Mouse (Mus musculus) layer of hippocampus, postnatal 10 days (tissue): ENCODE data around the gene Ifitm5. TPM values are rescaled to one million over a fixed set of nuclear protein-coding genes. Genes with fewer than 3 reads are reported as not detected.

Source experiments
- DNase-seq, 2 experiments: peaks; one replicate each; pipeline ENCODE4 v3.0.0; 2021; ENCODE audit warnings: low spot score in 2 of 2
- total RNA-seq, 2 experiments: library from RNA; stranded (reverse); gene quantifications; 2 replicates each; pipeline ENCODE4 v1.2.3; 2021

Gene Ifitm5
- total RNA-seq, 2 experiments from 2014 or later, result not detected

- DNase-seq, result peak; percentile 57 to 70
Measured at GRCm38 (mm10) chr7:140941222-140942051, 8.7 kb downstream of the Ifitm5 start, which contains the start of gene Pgghg. Pgghg (plus strand) TSS chr7:140941391.

- no peak for DNase-seq
Measured at GRCm38 (mm10) chr7:140939669-140940171, 10.4 kb downstream of the Ifitm5 start.

- no peak for DNase-seq
Measured at GRCm38 (mm10) chr7:140938896-140939295, 11.2 kb downstream of the Ifitm5 start.

DNA sequence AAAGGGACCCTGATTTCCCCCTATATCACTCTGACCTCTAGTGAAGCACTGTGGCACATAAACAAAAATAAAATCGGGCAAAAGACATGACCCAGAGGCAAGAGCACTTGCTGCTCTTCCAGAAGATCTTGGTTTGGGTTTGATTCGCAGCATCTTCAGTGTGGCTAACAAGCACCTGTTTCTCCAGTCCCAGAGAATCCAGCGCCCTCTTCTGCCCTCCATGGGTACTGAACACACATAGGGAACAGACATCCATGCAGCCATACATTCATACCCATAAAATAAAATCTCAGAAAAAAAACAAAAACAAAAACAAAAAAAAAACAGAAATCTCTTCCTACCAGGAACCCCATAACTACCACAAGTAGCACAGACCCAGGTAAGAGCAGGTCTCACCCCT lies 11.7 kb downstream of the Ifitm5 start:
- no peak for DNase-seq

- no peak for DNase-seq
Measured at GRCm38 (mm10) chr7:140927181-140927580, 22.9 kb downstream of the Ifitm5 start.

- DNase-seq, result no peak
Measured at GRCm38 (mm10) chr7:140923070-140923775, 26.9 kb downstream of the Ifitm5 start.

DNA sequence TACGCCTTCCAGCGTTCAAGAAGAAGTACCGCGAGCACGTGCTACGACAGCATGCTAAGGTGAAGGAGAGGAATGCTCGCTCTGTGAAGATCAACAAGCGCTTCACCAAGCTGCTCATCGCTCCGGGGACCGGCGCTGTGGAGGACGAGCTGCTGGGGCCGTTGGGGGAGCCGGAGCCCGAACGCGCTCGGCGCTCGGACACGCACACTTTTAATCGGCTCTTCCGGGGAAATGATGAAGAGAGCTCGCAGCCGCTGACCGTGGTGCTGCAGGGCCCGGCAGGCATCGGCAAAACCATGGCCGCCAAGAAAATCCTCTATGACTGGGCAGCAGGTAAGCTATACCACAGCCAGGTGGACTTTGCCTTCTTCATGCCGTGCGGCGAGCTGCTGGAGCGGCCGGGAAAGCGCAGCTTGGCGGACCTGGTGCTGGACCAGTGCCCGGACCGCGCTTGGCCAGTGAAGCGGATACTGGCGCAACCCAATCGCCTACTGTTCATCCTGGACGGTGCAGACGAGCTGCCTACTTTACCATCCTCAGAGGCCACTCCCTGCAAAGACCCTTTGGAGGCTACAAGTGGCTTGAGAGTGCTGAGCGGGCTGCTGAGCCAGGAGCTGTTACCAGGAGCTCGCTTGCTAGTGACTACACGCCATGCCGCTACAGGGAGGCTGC lies 27.6 kb downstream of the Ifitm5 start:
- peak; percentile 52 to 58 for DNase-seq

- DNase-seq, result no peak
Measured at GRCm38 (mm10) chr7:140921225-140921975, 28.7 kb downstream of the Ifitm5 start.

DNA sequence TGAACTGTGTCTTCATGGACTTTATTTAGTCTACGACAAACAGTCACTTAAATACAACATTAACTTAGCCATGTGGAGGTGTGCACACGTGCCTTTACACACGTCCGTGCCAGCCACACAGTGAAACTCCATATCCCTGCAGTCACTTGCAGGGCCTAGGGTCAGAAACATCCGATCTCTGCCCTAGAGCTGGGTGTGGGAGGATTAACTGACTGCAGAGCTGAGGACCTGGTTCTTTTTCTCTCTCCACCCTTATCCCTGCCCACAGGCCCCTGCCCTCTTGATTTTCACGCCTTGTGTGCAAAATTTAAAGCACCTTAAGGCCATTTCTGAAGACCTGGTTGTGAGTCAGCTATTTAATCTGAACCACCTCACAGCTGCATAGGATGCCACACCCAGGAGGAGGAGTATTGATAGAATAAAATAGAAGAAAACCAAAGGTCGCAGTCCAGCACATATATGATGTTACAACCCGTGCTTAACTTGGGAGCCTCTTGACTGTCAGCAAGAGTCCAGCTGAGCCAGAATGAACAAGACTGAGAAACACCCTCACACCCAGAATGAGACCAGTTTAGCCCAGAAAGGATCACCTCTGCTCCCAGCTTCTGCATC lies 29.6 kb downstream of the Ifitm5 start, which contains the start of gene Nlrp6:
Gene Nlrp6 (plus strand): TSS at position 485 of the 612 bp plus-strand sequence.
- DNase-seq, result no peak

DNA sequence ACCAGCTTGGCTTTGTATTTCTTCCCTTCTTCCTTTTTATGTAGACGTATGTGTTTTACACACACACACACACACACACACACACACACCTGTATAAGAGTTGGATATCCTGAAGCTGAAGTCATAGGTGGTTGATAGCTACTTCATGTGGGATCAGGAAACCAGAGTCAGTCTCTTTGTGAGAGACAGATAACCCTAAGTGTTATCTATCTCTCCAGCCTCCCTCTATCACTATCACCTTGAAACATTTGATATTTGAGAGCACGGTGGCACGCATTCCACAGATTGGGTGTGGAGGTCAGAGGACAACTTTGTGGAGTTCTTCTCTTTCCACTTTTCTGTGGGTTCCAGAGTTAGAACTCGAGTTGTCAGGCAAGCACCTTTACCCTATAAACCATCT lies 30.2 kb downstream of the Ifitm5 start:
- no peak for DNase-seq

DNA sequence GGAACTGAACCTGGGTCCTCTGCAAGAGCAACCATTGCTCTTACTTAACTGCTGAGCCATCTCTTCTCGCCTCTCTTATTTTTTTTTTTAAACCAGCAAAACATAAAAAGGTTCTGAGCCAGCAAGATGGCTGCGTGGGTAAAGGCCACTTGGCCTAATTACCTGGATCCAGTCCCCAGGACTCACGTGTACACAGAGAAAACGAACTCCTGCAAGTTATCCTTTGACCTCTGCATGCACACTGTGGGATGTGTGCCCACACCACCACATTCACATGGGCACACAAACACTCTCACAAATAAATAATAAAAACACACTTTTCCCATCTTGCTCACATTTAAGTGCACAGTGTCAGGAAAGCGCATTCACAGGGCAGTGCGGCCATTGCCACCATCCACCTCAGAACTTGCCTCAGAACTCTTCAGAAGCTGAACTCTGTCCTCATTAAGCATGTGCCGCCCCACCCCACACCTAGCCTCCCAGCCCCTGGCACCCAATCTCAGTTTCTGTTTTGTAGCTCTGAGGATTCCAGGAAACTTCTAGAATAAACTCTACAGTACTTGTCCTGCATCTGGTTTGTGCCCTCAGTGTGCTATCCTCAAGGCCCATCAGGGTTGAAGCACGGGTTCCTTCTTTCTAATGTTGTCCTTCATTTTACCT lies 35.9 kb downstream of the Ifitm5 start:
- DNase-seq, result no peak

GRCm38 (mm10) chr7:140912846-140913482 lies 37.1 kb downstream of the Ifitm5 start:
- DNase-seq, result no peak

DNA sequence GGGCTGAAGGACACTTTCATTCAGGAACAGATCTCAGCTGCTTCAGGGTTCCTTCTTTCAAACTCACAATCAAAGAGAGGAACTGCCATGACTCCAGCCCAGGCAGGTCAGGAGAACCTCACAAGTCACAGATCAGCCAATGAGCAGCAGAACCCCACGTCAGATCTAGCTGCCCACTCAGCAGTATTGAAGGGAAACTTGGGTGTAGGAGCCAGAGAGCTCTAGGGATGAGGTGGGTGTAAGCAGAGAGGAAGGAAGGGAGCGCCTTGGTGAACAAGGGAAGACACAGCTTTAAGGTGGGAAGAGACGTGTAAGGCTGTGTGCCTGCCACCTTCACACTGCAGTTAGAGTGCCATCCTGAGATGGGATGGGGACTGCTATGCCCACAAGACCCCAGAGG lies 37.8 kb downstream of the Ifitm5 start:
- no peak for DNase-seq

GRCm38 (mm10) chr7:140908634-140909107 lies 41.4 kb downstream of the Ifitm5 start:
- peak; percentile 67 to 80 for DNase-seq

DNA sequence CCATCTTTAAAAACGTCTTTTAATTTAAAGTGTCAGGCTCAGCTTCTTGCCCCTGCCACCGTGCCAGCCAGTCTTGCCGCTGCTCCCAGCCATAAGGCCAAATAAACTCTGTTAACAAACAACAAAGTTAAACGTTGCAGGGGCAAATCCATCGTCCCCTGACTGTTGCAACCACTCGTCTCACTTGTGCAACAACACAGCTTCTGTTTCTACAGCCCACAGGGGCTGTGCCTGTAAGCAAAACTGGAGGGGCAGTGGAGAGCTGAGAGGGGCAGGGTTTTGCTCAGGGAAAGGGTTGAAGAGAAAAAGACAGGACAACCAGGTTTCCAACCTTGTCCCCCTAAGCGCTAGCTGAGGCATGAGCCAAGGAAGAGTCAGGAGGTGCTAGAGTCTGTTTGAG lies 41.9 kb downstream of the Ifitm5 start:
- no peak for DNase-seq

DNA sequence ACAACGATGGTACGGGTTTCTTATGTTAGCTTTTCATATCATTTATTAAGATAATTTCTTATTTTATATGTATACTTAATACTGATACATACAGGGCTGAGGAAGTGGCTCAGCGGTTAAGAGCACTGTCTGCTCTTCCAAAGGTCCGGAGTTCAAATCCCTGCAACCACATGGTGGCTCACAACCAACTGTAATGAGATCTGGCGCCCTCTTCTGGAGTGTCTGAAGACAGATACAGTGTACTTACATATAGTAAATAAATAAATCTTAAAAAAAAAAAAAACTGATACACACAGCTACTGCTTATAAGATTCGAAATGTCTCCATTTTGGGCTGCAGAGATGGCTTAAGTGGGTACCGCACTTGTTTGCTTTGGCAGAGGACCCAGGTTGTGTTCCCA lies 42.4 kb downstream of the Ifitm5 start:
- no peak for DNase-seq

GRCm38 (mm10) chr7:140907131-140907530 lies 43.0 kb downstream of the Ifitm5 start:
- DNase-seq, result no peak

GRCm38 (mm10) chr7:140905642-140906081 lies 44.4 kb downstream of the Ifitm5 start:
- DNase-seq, result no peak

DNA sequence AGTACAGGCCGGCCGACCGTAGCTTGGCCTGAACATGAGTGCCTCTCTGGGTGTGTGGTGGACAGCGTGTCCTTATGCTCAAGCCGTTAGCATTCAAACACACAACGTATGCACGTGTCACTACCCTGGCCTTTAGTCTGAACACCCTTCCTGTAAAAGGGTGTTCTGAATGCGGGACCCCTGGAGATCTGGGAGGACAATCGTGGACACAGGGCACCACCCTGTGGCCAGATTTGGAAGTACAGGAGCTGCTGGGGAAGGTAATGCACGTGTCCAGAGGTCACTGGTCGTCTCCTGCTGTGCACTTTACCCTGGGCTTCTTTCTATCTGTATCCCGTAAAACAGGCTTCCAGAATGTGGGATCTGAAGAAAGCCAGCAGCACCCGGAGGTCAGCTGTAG lies 46.9 kb downstream of the Ifitm5 start:
- DNase-seq, result peak; percentile 87 to 90
